Mouse (Mus musculus): ENCODE results near the gene Tpi1. TPM values are rescaled to one million over a fixed set of nuclear protein-coding genes. Genes with fewer than 3 reads are reported as not detected.
A peak's percentile ranks its signal among the peaks of the same experiment; 100 is the strongest.
"Not testable (repeated sequence)": the region's sequence is repeated elsewhere in the genome, so short reads cannot be mapped to it uniquely, and the experiment has no call there.

Tpi1 gene
- total RNA-seq, 2 experiments from 2014 or later = 275 to 296 TPM

DNA sequence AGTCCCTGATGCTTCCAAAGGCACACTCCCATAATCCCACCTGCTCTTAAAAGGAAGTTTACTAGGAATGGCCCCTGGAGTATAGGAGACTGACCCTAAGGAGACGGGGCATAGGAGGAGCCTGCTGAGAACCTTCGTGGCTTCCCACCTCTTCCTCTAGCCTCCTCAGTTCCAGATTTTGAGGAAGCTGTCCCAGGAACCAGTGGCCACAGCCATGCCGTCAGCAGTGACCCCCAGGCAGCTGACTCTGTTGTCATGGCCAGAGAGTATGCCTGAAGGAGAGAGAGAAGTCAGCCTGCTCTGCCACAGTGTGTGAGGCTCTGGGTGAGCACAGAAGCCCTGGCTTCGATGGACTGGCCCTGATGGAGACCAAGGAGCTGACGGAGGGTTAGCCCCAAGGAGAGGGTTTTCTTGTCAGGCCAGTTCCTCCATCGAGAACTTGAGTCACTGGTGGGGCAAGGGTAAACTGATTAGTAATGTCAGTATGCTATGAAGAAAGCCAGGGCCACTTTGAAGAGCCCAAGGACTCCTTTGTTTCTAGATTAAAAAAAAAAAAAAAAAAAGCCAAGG is 20.5 kb upstream of the Tpi1 start:
- no peak for DNase-seq
- intact Hi-C loops (cut with DNase I) = no loop called here

DNA sequence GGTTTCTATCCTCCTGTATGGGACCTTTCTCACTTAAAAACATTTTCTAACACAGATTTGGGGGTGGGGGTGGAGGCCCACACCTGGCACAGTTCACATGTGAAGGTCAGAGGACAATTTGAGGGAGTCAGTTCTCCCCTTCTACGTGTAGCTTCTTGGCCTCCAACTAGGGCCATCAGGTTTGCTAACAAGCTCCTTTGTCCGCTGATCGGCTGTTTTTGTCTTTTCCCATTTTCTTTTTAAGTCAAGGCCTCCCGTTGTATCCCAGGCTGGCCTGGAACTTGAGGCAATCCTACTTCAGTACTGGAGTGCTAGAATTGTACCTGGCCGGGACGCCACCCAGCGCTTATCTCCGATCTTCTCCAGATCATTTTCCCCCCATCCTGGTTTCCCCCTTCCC is 17.6 kb upstream of the Tpi1 start:
- DNase-seq = no peak
- intact Hi-C loops (cut with DNase I) = no loop called here

DNA sequence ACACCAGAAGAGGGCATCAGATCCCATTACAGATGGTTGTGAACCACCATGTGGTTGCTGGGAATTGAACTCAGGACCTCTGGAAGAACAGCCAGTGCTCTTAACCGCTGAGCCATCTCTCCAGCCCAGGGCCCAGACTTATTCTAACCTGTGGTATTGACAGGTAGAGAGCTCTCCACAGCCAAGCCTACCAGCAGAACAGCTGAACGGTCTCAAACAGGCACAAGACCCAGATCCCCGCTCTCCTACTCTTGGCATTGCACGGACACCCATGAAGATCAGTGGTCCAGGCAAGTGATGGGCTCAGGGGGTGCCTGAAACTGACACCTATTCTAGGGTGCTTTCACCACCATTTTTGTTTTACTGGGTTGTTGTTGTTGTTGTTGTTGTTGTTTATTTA is 17.1 kb upstream of the Tpi1 start:
- DNase-seq; intact Hi-C loops (cut with DNase I): not testable (repeated sequence)

DNA sequence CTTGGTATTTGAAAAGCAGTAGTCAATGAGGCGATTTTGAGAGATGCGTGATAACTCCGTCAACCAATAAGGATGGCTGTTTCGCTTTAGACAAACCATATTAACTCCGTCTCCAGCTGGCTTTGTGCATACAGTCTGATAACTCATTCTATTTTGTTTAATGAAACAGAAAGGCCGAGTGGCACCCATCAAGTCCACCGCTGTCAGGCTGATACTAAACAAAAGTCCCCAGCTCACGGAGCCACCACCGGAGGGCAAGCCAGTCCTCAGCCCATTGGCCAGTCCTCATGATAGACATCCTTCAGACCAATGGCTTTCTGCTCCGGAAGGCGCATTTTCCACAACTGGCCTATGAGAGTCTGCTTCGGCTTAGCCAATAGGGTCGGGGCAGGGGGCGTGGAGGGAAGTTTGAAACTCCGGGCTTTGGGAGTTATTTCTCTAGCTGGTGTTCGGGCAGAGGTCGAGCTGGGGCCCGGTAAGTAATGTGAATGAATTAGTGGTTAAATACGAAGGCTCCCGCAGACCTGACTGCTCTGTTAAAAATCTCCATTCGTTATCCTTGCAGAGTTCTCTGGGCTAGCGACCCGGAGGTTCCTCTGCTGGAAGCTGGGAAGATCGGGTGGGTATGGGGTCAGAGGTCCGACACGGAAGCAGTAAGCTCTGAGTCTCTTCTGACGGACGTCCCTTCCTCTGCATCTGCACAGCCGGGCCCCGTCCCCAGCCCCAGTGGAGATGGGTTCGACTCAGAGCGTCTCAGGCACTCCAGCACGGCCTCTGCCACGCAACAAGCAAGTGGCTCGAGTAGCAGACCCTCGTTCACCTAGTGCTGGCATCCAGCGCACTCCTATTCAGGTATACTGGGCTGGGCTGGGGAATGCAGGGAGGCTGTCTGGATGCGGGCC is 16.0 kb upstream of the Tpi1 start:
- DNase-seq = peak; percentile 93
- intact Hi-C loops (cut with DNase I) = no loop called here

DNA sequence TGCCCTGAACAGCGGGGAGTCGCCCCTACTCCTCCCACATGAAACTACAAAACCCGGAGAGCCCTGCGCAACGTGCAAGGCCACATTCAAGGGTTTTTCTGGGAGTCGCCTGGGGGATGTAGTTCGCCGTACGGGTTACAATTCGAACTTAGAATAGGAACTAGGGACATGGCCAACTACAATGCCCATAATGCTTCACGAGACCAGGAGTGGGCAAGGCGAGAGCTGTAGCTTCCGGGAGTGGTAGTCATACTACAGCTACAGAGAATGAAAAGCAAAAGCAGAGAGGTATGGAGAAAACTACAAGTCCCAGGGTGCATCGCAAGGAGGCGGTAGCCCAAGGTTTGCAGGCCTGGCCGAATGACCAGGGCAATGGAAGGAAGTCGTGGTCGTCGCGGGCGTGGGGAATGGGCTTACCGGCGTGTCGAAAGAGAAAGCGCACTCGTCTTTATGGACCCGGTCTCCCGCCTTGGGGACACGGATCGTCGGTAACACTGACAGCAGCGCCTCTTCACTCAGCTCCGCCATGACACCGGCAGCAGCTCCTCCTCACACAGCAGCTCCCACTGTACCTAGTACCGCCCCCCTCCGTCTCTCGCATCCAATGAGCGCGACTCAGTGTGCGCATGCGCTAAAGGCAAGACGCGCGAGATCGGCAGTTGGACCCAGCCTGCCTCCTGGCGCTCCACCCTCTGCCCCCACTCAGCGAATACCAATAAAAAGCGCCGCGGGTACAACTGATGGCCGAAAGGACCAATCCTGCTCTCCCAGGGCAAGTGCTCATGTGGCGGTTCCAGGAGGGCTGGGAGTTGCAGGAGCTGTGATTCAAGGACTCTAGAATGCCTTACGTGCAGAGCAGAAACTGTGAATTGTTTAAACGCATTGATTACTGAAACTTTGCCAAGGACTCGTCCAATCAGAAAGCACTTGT is 15.0 kb upstream of the Tpi1 start, which contains the start of the genes Usp5 and Cdca3:
Gene Usp5 (minus strand): TSS at position 617 of the 931 bp plus-strand sequence.
Gene Cdca3 (plus strand): TSS at position 680 of the 931 bp plus-strand sequence.
- intact Hi-C loops (cut with DNase I) = no loop called here
- peak; percentile 99 for DNase-seq

DNA sequence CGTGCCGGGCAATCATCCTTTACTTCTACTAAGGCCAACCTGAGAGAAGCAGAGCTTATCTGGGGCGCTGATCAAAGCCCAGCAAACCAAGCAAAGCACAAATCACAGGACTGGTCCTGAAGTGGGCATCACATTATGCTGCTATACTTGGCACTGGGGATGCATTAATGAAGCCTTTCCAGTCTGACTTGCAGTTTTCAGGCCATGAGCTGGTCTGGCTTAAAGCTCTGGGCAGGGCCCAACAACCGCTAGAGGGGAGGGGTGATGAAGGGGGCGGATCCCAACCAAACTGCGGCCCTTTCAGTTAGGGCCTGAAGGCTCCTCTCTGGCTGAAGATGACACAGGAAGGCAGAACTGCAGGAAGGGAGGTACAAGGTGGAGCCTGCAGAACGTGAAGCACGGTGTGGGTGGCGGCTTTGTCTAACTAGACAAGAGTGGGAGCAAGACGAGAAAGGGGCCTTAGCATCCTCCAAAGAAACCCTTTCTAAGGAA is 14.1 kb upstream of the Tpi1 start:
- peak; percentile 56 for DNase-seq
- intact Hi-C loops (cut with DNase I) = no loop called here

DNA sequence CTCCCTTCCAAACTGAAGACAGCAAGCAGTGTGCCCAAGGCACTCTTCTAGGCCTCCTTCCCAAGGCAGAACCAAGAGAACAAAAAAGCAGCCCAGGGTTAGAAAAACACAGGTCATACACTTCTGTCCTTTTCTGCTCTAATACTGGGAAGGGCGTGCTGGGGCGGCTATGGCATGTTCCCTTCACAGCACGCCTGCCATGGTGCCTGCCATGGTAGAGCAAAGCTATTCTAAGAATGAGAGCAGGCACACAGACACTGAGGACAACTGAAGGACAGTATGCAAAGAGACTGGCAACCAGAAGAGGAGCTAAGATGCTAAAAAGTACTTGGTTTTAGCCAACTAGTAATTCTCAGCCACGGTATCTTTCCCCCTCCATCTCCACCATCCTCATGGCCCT is 8.0 kb upstream of the Tpi1 start:
- intact Hi-C loops (cut with DNase I) = no loop called here
- DNase-seq = no peak

DNA sequence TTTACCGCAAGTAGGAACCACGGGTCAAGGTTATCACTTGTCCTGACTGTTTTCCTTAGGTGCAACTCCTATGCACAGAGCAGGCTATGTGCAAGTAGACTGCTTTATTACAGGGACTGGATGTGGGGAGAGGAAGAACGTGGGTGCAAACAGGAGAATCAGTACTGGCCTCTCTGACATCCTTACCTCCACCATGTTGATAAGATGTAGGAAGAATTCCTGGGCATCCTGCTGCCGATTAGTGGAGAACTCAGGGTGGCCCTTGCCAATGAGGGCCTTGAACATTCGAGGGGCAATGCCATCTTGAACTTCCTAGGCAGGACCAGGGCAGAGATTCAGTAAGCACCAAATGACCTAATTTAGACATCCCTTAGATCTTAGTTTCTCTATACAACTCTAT is 6.8 kb upstream of the Tpi1 start:
- DNase-seq = no peak
- intact Hi-C loops (cut with DNase I) = no loop called here

DNA sequence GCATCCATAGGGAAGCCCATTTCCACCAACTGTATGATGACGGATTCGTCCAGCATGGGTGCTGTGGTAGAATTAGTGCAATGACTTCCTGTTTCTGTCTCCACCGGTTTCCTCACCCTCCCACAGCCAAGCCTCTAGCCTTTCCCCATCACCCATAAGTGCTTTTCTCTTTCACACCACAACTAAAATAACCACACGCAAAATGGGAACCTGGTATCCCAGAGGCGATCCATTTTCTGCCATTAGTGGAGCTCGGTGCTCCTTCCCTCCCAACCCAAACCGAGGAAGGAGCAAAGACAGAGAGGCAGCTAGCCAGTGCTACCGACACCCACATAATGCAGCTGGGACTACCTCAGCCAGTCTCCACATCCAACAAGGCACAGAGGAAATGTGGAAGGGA is 3.9 kb upstream of the Tpi1 start:
- no peak for DNase-seq
- intact Hi-C loops (cut with DNase I) = no loop called here

DNA sequence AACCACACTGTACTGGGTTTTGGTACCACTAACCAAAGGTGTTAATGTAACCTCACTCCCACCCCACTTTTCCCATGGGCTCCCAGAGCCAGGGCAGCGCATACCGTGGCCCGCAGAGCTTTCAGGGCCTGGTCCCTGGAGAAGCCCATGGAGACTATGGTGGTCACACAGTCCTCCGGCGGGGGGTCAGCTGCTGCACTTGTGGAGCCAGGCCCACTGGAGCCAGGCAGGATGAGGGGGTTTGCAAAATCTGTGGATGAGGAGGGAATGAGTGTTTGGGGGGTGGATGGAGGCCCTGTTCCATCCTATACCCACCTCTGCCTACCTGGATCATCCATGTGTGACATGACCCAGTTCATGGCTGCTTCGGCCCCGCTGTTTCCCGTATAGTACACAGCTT is 3.5 kb upstream of the Tpi1 start:
- intact Hi-C loops (cut with DNase I) = no loop called here
- no peak for DNase-seq

DNA sequence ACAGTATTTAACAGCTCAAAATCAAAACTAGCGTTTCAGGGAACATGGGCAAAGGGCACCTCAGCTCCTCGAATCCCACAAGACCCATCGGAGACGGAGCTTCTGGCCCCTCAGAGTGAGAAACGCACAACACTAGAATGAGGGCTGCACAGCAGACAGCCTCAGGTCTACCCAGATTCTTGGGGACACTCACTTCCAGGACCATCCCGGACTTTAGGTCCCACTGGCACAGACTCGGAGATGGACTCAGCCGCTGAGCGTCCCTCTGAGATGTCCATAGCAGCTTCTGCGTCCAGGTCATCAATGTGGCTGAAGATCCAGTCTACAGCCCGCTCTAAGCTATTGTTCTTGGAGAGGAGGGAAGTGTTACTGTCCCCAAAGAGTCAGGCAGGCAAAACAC is 3.0 kb upstream of the Tpi1 start:
- intact Hi-C loops (cut with DNase I) = no loop called here
- no peak for DNase-seq

DNA sequence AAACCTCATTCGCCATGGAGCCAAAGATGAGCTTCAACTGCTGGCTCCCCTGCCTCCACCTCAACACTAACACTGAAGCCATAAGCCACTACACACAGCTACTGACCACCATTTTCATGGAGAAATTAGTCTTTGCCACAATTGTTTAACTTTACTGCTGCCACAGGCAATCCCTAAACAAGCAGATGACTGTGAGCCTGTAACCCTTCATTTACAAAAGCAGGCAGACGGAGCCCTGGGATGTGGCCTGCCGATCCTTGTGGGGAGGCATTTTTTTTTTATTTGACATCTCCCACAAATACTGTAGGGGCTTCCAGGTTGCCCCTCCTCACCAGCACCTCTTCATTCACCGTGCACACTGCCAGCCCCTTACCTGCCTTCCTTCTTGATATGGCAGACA is 2.5 kb upstream of the Tpi1 start:
- DNase-seq = no peak
- intact Hi-C loops (cut with DNase I) = no loop called here

DNA sequence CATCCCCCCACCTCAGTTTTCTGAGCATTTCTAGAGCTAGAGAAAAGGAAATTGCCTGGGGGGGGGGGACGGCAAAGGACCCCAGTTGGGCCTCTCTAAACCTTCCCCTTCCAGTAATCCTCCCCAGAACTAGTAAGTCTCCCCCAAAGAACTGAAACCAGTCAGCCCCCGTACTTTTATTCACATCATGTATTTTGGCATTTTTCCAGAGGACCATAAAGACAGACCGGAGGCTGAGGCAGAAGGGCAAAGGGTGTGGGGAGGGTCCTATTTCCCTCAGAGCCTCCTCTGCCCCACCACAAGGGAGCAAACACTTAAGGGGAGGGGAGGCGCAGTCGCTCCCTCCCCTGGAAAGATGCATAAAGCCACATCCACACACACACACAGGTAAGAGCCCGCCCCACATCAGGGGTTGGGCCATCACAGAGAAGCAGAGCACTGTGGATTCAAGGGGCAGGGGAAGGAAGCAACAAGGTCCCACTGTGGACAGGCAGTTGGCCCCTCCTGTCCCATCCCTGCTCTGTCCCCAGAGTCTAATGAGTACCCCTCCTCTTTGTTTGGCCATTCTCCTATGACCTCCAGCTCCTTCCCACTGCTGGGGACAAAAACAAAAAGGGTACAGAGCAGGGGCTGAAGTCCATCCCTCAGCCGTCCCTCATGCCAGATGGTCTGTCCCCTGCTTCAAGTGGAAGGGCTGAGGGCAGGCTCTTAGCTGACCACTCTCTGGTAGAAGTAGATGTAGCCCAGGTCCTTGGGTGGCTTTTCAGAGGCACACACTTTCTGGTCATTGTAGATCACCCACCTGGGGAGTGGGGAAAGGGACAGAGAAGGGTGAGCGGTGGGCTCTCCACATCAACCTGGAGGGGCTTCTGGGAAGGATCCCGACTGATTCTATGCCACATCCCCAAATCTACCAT is 1.0 kb upstream of the Tpi1 start:
- no peak for DNase-seq
- intact Hi-C loops (cut with DNase I) = no loop called here

DNA sequence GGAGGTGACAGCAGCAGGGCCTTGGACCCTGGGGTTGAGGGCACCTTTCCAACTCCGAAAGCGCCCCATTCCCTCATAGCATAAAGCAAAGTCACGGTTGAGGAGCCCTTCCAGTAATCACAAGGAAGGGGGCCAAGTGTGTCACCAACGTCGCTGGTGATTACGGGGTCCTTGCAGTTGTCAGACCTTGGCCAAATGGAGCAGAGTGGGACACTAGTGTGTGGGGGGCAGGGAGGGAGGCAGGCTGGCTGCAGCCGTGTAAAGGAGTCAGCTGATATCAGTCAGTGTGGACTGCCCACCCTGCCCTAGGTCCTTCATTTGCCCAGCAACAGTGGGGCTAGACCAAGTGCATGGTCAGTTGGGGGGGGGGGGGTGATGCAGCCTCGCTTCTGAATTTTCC is 352 bp upstream of the Tpi1 start:
- DNase-seq = peak; percentile 53
- intact Hi-C loops (cut with DNase I) = no loop called here

DNA sequence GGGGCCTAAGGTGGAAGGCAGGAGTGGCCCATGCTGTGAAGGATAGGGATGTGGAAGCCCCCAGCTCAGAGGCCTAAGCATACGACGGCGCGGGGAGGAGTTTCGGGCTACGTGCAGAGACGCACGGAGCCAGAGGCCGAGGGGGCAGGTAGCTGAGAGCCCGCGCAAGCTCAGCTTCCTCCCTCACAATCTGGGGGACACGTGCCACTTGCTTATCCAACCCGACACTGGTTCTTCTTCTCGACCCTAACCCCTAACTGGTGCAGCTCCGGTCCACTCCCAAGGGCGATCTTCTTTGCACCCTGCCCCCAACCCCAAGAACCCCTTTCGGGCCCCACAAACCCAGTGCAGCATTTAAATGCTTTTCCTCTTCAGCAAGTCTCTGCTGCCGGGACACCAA is 600 bp downstream of the Tpi1 start:
- intact Hi-C loops (cut with DNase I) = no loop called here
- peak; percentile 72 for DNase-seq

DNA sequence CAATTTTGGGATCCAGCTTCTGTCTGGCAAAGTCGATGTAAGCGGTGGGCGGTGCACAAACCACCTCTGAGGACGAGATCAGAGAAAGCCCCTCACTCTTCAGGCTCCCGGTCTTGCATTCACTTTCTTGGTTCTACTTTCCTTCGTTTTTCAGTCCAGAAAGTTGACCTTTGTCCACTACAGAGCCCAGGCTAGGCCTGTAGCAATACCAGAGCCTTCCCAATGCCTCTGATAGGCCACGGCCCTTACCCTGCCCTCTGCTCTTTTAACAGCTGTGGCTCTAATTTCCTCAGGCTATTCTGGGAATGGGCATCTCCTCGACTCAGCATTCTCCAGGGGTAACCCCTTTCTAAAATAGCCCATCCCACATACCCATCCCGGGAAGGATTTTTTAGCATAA is 1.2 kb downstream of the Tpi1 start:
- intact Hi-C loops (cut with DNase I) = no loop called here
- DNase-seq = no peak

DNA sequence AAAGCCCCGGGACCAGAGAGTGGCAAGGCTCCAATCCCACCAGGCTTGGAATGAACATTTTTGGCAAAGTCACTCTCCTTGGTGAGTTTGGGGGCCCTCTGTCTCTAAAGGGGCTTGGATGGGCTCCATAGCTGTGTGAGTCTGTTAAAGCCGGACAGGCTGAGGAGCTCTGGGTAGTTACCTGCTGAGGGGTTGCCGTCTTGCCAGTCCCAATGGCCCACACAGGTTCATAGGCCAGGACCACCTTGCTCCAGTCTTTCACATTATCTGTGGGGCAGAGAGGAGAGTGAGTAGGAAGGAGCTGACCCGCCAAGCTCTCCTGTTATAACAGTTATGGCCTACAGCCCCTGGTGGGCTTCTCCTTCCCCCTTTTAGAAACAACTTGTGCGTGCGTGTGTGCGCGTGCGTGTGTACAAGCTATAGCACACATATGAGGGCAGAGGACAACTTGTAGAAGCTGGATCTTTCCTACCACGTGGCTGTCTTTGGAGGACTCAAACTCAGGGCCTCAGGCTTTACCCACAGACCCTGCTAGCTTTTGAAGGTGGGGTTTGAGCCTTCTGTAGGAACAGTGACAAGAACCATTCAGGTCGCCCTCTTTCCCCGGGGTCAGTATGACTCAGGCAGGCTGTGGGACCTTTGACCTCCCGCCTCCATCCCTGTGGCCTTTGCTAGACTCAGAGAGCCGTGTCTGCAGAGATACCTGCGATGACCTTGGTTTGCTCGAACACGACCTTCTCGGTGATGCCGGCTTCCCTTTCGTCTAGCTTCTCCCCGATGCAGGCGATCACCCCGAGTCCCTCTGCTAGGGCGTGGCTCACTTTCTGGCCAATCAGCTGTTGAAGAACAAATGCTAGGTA is 2.2 kb downstream of the Tpi1 start:
- intact Hi-C loops (cut with DNase I) = no loop called here
- no peak for DNase-seq

DNA sequence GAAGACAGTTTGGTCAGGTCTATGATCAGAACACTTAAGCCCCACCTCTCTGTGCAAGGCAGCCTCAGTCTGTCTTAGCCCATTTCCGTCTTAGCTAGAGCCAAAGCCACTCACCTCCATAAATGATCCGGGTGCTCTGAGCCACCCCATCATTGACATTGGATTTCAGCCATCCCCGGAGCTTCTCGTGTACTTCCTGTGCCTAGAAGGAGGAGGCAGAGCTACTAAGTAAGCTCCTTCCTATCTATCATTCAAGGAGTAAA is 2.8 kb downstream of the Tpi1 start:
- intact Hi-C loops (cut with DNase I) = no loop called here
- DNase-seq = no peak
